Mouse (Mus musculus) G1E (cell line): ENCODE measurements around the gene Abcc10. TPM values are rescaled to one million over a fixed set of nuclear protein-coding genes. Genes with fewer than 3 reads are reported as not detected.

ENCODE experiments used
- ATAC-seq: 2 replicates; pipeline ENCODE4 v1.8.0; 2016; ENCODE audit warnings: mild to moderate bottlenecking; ENCODE audit not compliant: insufficient number of reproducible peaks, poor library complexity, low FRiP score, severe bottlenecking; ENCODE audit errors: extremely low read depth
- DNase-seq: peaks from one replicate; pipeline ENCODE4 v3.0.0; 2012; ENCODE audit warnings: low spot score
- H3K27me3 ChIP-seq: 2 replicates; pipeline ENCODE4 v1.6.1; 2012; ENCODE audit warnings: mild to moderate bottlenecking, low read length, inconsistent platforms; ENCODE audit not compliant: insufficient read depth
- H3K36me3 ChIP-seq: replicated peaks from 2 replicates; pipeline ENCODE3; 2012; ENCODE audit warnings: mild to moderate bottlenecking, inconsistent platforms
- H3K4me1 ChIP-seq: 2 replicates; pipeline ENCODE4 v1.6.1; 2012; ENCODE audit warnings: low read depth, low read length, inconsistent platforms, mixed read lengths; ENCODE audit not compliant: insufficient read depth
- H3K4me3 ChIP-seq: 2 replicates; pipeline ENCODE4 v1.5.1; 2012; ENCODE audit warnings: low read depth, mild to moderate bottlenecking, inconsistent platforms, low read length, moderate library complexity, mixed read lengths
- H3K9me3 ChIP-seq: replicated peaks from 2 replicates; pipeline ENCODE4 v1.6.1; 2012; ENCODE audit warnings: inconsistent platforms
- CTCF ChIP-seq: IDR thresholded peaks from 2 replicates; pipeline ENCODE4 v1.5.1; 2012; ENCODE audit warnings: low read depth, low read length, inconsistent platforms, mixed read lengths
- GATA1 ChIP-seq: IDR thresholded peaks from 2 replicates; pipeline ENCODE4 v1.6.1; 2012; ENCODE audit warnings: borderline replicate concordance, low read length, inconsistent platforms, mixed read lengths
- GATA2 ChIP-seq: IDR thresholded peaks from 2 replicates; pipeline ENCODE4 v1.6.1; 2012; ENCODE audit warnings: low read depth, low read length, inconsistent platforms, borderline replicate concordance
- POLR2AphosphoS5 ChIP-seq: IDR thresholded peaks from 2 replicates; pipeline ENCODE4 v1.6.1; 2012; ENCODE audit warnings: low read depth, low read length, inconsistent platforms; ENCODE audit not compliant: insufficient replicate concordance
- TAL1 ChIP-seq: conservative IDR thresholded peaks from 2 replicates; pipeline ENCODE4 v1.6.1; 2012; ENCODE audit warnings: low read depth, low read length, inconsistent platforms, mixed read lengths
- polyA plus RNA-seq: library from polyadenylated mRNA; stranded (reverse); fragments of >175 nt; gene quantifications from 2 replicates; pipeline ENCODE4 v1.2.3, GENCODE M21; 2012
- total RNA-seq, 2 experiments: library from RNA; stranded (forward) in 1 of 2; stranded (reverse) in 1 of 2; fragments of 200-1000 nt in 1 of 2; fragments of >200 nt in 1 of 2; fragmentation: Nextera tagmentation in 1 of 2; gene quantifications; 2 replicates each; pipeline ENCODE4 v1.2.3; 2014 to 2017

Abcc10 gene
- total and polyA plus RNA-seq, 3 experiments = 3.8 to 11.7 (median 8.6) TPM

GRCm38 (mm10) chr17:46327413-46327905, 693 bp downstream of the Abcc10 start:
- Histone ChIP-seq H3K9me3 (no peaks in the 10 kb centered on the region), H3K36me3 (peaks cover 27% of the 10 kb centered on the region), H3K4me3 (peak overlapping the region; percentile 98), H3K27me3 (no peaks in the 10 kb centered on the region), H3K4me1 (peaks cover 31% of the 10 kb centered on the region)
- TF ChIP-seq GATA2 (no peak), POLR2AphosphoS5 (no peak), TAL1 (no peak), CTCF (no peak), GATA1 (no peak)
- ATAC-seq (no peak), DNase-seq (no peak)

- TF ChIP-seq CTCF (no peak), GATA2 (no peak), TAL1 (no peak), GATA1 (no peak), POLR2AphosphoS5 (no peak)
- H3K9me3 ChIP-seq = no peaks in the 10 kb centered on the region
- ATAC-seq (no peak), DNase-seq (no peak)
- H3K27me3 ChIP-seq = no peaks in the 10 kb centered on the region
- H3K36me3 ChIP-seq = peaks cover 49% of the 10 kb centered on the region
- no peak overlapping the region for H3K4me3 ChIP-seq
- H3K4me1 ChIP-seq = peaks cover 13% of the 10 kb centered on the region
These were observed 5.9 kb downstream of the Abcc10 start for GRCm38 (mm10) chr17:46322046-46322823.

GRCm38 (mm10) chr17:46320492-46320891, 7.7 kb downstream of the Abcc10 start:
- H3K9me3 ChIP-seq = no peaks in the 10 kb centered on the region
- no peak for ATAC-seq
- TF ChIP-seq GATA1 (no peak), TAL1 (no peak), CTCF (no peak), POLR2AphosphoS5 (no peak), GATA2 (no peak)

GRCm38 (mm10) chr17:46315813-46316212, 12.3 kb downstream of the Abcc10 start:
- no peak overlapping the region for H3K4me3 ChIP-seq
- no peaks in the 10 kb centered on the region for H3K27me3 ChIP-seq
- no peak for TF ChIP-seq POLR2AphosphoS5
- TF ChIP-seq GATA1 = no peak
- no peak for TF ChIP-seq TAL1
- TF ChIP-seq CTCF = no peak
- TF ChIP-seq GATA2 = no peak
- no peaks in the 10 kb centered on the region for H3K4me1 ChIP-seq
- DNase-seq (no peak), ATAC-seq (no peak)
- H3K36me3 ChIP-seq = peaks cover 59% of the 10 kb centered on the region
- H3K9me3 ChIP-seq = no peaks in the 10 kb centered on the region

More at GRCm38 (mm10) chr17:46320492-46320891, 7.7 kb downstream of the Abcc10 start:
- Histone ChIP-seq H3K36me3 (peaks cover 58% of the 10 kb centered on the region), H3K4me1 (peaks cover 5% of the 10 kb centered on the region; the same call in 1 of the 2 replicates), H3K4me3 (no peak overlapping the region), H3K27me3 (no peaks in the 10 kb centered on the region)
- no peak for DNase-seq

GRCm38 (mm10) chr17:46313135-46313715, 14.9 kb downstream of the Abcc10 start:
- DNase-seq (no peak), ATAC-seq (no peak)
- Histone ChIP-seq H3K27me3 (no peaks in the 10 kb centered on the region), H3K9me3 (no peaks in the 10 kb centered on the region), H3K36me3 (peaks cover 73% of the 10 kb centered on the region), H3K4me1 (no peaks in the 10 kb centered on the region), H3K4me3 (no peak overlapping the region)
- TF ChIP-seq CTCF = no peak
- no peak for TF ChIP-seq GATA2
- TF ChIP-seq POLR2AphosphoS5 = no peak
- TF ChIP-seq GATA1 = no peak
- TF ChIP-seq TAL1 = no peak

- peaks cover 86% of the 10 kb centered on the region for H3K36me3 ChIP-seq
- no peaks in the 10 kb centered on the region for H3K27me3 ChIP-seq
These were observed 17.6 kb downstream of the Abcc10 start for GRCm38 (mm10) chr17:46310515-46310914.

More at GRCm38 (mm10) chr17:46310515-46310914, 17.6 kb downstream of the Abcc10 start:
- TF ChIP-seq TAL1 (no peak), GATA2 (no peak), CTCF (no peak), POLR2AphosphoS5 (no peak), GATA1 (no peak)
- no peaks in the 10 kb centered on the region for H3K9me3 ChIP-seq
- no peak overlapping the region for H3K4me3 ChIP-seq
- ATAC-seq (no peak), DNase-seq (no peak)
- H3K4me1 ChIP-seq = no peaks in the 10 kb centered on the region
